Mouse (Mus musculus) lung, postnatal 4 days (tissue): ENCODE results near the gene Nmt1.

Experiments used
- DNase-seq, 2 experiments: peaks; one replicate each; pipeline ENCODE4 v3.0.0; 2021

Gene Nmt1

GRCm38 (mm10) chr11:103028176-103028891 is at the start of gene Nmt1, which contains the start of gene Dcakd:
Nmt1 (plus strand) TSS chr11:103028190.
Dcakd (minus strand) TSS chr11:103028333.
- DNase-seq, result peak; percentile 93 to 97

GRCm38 (mm10) chr11:102981151-102981890 is 46.7 kb upstream of the Nmt1 start:
- no peak for DNase-seq

- no peak for DNase-seq
Observed at GRCm38 (mm10) chr11:102984086-102984485, 43.9 kb upstream of the Nmt1 start.

GRCm38 (mm10) chr11:102984615-102985014 is 43.4 kb upstream of the Nmt1 start:
- DNase-seq, result no peak

GRCm38 (mm10) chr11:102985160-102985559 is 42.8 kb upstream of the Nmt1 start:
- DNase-seq, result no peak

GRCm38 (mm10) chr11:102989641-102990151 is 38.3 kb upstream of the Nmt1 start:
- DNase-seq, result no peak

- DNase-seq, result peak; percentile 52 to 64
Observed at GRCm38 (mm10) chr11:102990152-102990663, 37.8 kb upstream of the Nmt1 start.

GRCm38 (mm10) chr11:102991681-102992080 is 36.3 kb upstream of the Nmt1 start:
- DNase-seq, result peak in 1 of 2 experiments; percentile 60

- DNase-seq, result peak; percentile 74 to 83
Observed at GRCm38 (mm10) chr11:102992940-102993339, 35.0 kb upstream of the Nmt1 start.

- no peak for DNase-seq
Observed at GRCm38 (mm10) chr11:102993420-102994029, 34.5 kb upstream of the Nmt1 start.

- no peak for DNase-seq
Observed at GRCm38 (mm10) chr11:102994952-102995351, 33.0 kb upstream of the Nmt1 start.

- DNase-seq, result no peak
Observed at GRCm38 (mm10) chr11:102996385-102996784, 31.6 kb upstream of the Nmt1 start.

GRCm38 (mm10) chr11:102996991-102997770 is 30.8 kb upstream of the Nmt1 start:
- no peak for DNase-seq

GRCm38 (mm10) chr11:102998254-102998576 is 29.8 kb upstream of the Nmt1 start:
- no peak for DNase-seq

GRCm38 (mm10) chr11:102998577-102999316 is 29.2 kb upstream of the Nmt1 start:
- DNase-seq, result peak in 1 of 2 experiments; percentile 57

- no peak for DNase-seq
Observed at GRCm38 (mm10) chr11:102999317-102999970, 28.5 kb upstream of the Nmt1 start.

GRCm38 (mm10) chr11:103000111-103000510 is 27.9 kb upstream of the Nmt1 start:
- no peak for DNase-seq

- no peak for DNase-seq
Observed at GRCm38 (mm10) chr11:103001063-103001462, 26.9 kb upstream of the Nmt1 start.

GRCm38 (mm10) chr11:103003210-103003609 is 24.8 kb upstream of the Nmt1 start:
- peak; percentile 81 to 93 for DNase-seq

GRCm38 (mm10) chr11:103004852-103005251 is 23.1 kb upstream of the Nmt1 start:
- DNase-seq, result no peak
